Mouse (Mus musculus): Measurements from ENCODE around the gene Rnf213.
"Not testable (repeated sequence)": the region's sequence is repeated elsewhere in the genome, so short reads cannot be mapped to it uniquely, and the experiment has no call there.

Gene Rnf213

DNA sequence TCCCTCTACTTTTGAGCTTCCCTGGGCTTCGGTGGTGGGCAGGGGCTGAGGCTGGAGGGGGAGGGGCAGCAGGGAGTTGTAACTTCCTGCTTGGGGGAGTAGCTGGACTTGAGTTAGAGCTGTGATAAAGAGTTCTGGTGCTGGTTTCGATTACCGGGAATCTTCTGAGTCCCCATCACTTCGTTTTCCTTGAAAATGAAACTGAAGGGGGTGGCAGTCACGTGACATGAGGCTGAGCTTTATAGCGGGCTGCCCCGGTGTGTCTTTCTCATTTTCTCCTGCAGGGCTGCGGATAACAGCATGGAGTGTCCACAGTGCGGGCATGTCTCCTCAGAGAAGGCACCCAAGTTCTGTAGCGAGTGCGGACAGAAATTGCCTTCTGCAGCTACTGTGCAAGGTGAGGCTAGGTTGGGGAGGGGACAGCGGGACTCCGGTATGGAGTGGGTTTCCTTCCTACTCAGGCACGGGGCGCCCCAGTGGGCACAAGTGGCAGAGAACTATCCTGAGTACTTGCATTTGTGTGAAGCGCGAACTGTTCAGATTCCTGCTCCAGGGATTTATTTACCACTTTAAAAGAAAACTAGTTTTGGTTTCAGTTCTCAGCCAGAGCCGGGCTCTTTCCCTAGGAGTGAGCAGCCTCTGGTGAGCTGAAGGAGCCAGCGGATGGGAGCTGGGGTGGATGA lies at the start of gene Rnf213:
TSS of gene Rnf213 (plus strand) at position 301 of the 683 bp plus-strand sequence.
- DNase-seq = peak; percentile 24

DNA sequence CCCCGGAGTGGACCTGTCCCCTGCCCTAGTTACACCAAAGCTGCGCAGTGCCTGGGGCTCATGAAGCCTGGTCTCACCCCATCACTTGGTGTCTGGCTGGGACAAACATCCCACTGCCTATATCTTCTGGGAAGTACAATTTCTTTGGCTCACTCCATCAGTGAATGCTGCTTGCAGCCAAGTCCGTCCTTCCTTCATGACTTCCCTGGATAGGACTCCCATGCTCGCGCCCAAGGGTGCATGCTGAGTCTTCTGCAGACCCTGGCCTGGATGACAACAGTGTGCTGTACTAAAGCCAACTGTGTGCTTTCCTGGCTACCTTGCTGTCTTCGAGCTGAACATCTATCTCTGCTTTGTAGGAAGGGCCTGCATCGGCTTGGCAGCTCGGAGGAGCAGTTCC lies 48.7 kb upstream of the Rnf213 start:
- no peak for DNase-seq

DNA sequence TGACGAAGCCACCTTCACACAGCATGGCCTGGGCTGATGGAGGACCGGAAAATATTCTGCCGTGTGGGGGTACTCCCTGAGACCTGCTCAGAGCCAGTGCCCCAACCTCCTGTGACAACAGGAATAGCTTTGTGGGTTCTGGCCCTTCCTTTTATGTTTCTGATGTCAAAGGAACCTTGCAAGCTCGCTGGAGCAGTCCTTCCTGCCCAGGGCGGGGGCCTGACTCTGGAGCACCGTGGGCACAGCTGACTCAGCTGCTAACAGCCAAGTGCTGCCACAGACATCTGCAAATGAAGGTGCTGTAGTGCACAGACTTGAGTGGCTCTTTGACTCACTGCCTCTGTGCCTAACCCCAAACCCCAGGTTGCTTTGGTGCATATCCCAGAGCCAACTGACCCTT lies 48.0 kb upstream of the Rnf213 start:
- DNase-seq = no peak

DNA sequence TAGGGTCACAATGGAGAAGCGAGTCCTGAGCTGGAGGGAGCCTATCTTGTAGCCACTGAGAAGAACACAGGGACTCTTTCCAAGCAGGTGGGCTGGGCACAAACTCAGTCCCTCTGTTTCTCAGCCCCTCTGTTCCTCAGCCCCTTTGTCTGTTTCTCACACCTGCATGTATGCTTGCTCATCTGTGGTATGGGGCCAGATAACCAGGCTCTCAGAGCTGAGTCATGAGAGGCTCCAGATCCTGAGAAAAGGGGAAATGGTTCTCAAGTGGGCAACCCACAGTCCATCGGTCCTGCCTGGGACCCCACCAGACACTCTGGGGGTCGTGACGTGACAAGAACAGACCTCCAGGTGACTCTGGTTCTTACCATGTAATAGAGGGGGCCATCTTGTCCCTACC lies 45.8 kb upstream of the Rnf213 start:
- no peak for DNase-seq

DNA sequence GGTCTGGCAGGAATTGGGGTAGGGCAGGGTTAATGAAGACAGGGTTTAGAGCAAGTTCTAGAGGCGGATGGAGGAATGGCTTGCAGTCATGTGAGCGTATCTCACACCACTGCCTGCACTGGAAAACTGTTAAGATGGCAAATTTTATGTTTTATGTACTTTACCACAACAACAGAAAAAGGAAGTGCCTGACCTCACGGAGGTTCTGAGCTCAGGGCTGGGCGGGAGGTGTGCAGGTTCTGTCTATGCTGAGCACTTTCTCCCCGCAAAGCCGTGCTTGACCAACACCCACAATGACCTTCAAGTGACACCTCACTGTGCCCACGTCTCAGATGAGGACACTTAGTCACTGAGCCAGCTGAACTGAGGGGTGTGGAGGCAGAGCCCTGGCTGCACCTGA lies 40.8 kb upstream of the Rnf213 start:
- no peak for DNase-seq

DNA sequence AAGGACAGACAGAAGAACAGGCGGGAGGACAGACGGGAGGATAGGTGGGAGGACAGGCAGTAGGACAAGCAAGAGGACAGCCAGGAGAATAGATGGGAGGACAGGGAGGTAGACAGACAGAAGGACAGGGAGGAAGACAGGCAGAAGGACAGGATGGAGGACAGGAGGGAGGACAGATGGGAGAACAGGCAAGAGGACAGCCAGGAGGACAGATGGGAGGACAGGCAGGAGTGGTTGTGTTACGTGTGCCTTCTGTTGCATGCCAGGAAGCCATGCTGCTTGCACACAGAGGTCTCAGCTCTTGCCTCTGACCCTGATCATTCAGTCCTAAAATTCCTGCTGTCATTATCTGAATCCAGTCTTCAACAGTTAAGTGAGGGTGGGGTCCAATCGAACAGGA lies 39.0 kb upstream of the Rnf213 start:
- DNase-seq = no peak

DNA sequence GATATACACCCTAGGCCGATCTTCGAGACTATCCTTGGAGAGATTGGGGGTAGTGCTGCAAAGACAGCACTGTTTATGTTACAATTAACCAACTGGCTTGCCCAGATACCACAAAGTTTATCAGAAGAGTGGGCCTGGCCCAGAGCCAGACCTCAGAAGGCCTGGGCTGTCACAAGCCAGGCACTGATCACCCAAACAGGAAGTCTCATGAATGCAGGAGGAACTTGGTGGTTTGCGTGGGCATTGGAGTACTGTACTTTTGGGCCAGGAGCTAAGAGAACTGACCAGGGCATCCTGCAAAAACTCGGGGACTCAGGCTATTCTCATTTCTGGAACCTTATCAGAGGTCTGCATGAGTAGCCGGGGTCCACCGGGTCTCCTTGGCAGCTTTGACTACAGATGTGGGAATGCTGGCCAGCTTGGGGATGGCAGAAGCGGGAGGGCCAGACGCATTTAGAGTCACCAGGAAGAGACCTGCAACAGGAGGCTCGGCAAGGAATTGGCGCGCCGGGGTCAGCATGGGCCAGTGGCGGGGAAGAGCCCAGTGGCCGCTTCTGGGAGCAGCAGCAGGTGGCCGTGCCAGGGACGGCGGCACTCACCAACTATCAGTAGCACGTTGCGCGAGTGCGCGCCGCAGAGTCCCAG lies 38.0 kb upstream of the Rnf213 start:
- DNase-seq = peak; percentile 36

DNA sequence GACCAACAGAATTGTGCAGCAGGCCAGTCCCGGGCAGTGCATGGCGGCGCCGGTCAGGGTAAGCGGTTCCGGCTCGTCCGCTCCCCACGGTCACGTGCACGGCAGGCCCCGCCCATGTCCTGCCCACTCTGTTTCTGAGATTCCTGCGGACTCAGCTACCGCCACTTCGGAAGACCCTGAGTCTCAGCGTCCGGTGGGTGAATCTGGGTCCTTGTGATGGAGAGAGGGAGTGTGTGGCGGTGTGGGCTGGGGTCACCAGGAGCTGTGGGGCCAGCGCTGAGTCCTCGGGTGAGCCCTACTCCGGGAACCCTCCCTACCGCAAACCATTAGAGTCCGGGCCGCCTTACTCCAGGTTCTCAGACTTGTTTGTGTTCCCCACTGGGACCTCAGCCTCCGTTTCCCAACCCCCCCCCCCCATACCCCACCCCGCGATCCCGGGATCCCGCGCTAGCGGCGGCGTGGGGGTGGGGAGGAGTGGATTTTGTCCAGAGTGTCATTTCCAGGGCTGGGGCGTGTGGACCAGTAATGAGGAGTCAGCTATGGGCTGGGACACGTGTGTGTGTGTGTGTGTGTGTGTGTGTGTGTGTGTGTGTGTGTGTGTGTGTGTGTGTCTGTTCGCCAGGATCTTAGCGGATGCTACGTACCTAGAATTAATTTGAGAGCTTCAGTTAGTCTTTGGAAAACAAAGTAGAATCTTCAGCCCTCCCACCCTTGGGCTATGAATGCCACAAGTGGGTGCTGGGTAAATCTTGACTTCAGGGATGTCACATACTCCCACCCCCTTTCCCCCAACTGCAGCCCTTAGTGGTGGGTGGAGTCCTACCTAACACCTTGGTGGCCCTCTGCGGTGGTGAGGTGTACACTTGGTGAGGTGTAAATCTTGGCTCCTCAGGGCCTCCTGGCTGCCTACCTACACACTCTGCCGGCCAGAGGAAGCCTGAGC lies 37.2 kb upstream of the Rnf213 start, which contains the start of the genes Sgsh and Slc26a11:
TSS of gene Sgsh (minus strand) at position 94 of the 943 bp plus-strand sequence.
TSS of gene Slc26a11 (plus strand) at position 115 of the 943 bp plus-strand sequence.
- peak; percentile 77 for DNase-seq

DNA sequence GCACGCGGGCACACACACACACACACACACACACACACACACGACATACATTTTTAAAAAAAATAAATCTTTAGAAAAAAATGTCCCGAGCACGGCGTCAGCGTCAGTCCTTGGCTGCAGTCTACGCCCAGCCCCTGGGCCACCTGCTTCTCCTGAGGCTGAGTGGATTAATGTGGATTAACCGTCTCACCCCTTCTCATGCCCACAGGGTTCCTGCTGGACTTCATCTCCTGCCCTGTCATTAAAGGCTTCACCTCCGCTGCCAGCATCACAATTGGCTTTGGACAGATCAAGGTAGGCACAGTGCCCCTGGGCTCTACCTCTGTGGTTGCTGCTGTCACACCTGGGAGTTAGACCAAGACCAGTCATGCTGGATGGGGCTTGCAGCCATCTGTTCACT lies 33.8 kb upstream of the Rnf213 start:
- no peak for DNase-seq

DNA sequence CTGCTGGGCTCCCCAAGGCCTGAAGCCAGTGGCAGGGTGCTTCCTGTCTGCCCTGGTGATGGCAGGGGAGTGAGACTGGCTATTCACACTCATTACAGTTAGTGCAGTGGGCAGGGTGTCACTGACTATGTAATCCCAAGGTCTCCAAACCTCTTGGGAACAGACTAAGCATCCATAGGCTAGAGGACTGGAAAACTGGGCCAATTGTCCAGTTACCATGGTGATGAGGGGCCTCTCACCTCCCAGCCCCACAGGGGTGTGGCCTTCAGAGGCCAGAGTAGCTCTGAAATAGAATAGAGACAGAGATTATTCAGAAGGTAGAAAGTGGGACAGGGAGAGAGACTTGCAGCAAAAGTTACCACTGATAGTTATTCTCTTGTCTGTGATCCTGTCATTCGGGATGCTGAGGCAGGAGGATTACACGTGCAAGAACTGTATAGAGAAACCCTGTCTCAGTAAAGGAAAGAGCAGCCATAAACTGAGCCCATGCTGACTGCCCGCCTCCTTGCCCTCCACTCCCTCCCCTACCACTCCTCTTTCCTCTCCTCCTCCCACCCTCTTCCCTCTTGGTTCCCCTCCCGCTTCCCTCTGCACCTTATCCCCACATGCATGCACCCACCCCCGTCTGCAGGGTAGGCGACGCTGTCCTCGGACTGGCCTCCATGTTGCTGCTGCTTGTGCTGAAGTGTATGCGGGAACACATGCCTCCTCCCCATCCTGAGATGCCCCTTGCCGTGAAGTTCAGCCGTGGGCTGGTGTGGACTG lies 29.9 kb upstream of the Rnf213 start:
- DNase-seq = no peak

DNA sequence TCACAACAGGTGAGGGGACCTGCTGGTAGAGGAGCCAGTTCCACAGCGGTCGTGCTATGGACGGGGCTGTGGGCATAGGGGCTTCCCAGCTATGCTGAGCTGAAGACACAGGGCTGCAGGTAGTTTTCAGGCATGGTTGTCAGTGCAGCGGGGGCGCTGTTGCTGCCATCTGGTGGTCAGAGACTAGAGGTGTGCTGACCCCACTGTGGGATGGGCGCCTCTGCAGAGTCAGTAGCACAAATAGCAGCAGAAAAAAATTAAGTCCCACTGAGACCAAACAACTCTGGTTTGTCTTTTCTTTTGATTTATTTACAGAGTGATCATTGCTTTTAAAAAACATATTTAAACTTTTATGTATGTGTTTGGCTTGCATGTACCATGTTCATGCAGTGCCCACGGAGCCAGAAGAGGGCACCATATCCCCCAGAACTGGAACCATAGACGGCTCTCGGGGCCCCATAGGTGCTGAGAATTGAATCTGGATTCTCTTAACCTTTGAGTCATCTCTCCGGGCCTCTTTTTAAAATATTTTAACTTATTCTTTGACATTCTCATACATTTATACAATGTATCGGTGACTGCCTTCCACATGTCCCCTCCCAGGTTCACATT lies 29.3 kb upstream of the Rnf213 start:
- peak; percentile 69 for DNase-seq

DNA sequence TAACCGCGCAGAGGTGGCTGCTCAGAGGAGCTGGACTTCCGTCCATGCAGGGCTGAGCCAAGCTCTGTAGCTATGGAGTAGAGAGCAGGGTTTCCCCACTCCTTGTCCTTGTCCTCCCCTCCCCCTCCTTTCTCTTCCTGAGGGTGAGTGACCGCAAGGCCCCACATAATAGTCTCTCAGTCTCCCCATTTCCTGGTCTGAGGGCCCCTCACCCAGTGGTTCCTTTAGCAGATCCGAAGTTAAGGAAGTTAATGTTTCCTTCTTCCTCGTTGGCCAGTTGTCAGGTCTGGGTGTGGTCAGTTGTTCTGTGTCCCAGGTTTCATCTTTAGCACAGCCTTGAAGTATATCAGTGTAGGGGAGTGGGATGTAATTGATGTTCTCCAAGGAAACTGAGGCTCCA lies 17.5 kb upstream of the Rnf213 start:
- DNase-seq = no peak

DNA sequence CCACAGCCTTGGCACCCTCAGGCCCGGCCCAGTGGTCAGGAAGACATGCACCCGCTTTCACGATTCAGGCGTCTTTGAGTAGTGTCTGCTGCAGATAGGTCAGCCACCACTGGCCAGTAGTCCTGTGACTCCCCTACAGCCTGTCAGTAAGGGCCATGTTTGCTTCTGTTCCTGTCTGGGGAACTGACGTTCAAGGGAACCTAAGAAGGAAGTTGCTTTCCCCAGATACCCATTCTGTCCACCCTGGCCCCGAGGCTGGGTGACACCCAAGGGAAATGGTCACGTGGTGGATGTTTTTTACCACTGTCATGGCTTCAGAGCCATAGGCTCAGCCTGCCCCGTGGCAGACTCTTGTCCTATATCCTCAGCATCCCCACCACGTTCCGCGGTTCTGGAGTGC lies 15.6 kb upstream of the Rnf213 start:
- DNase-seq = no peak

DNA sequence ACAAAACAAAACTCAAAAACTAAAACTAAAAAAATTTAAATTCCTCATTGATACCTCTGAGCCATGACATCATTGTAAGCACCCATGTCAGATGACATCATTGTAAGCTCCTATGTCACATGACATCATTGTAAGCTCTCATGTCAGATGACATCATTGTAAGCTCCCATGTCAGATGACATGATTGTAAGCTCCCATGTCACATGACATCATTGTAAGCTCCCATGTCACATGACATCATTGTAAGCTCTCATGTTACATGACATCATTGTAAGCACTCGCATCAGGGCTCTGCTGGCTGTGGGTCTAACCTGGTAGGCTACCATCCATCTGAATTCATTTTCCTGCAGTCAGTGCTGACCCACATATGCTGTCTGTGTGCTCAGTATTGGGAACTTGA lies 14.3 kb upstream of the Rnf213 start:
- DNase-seq = no peak

DNA sequence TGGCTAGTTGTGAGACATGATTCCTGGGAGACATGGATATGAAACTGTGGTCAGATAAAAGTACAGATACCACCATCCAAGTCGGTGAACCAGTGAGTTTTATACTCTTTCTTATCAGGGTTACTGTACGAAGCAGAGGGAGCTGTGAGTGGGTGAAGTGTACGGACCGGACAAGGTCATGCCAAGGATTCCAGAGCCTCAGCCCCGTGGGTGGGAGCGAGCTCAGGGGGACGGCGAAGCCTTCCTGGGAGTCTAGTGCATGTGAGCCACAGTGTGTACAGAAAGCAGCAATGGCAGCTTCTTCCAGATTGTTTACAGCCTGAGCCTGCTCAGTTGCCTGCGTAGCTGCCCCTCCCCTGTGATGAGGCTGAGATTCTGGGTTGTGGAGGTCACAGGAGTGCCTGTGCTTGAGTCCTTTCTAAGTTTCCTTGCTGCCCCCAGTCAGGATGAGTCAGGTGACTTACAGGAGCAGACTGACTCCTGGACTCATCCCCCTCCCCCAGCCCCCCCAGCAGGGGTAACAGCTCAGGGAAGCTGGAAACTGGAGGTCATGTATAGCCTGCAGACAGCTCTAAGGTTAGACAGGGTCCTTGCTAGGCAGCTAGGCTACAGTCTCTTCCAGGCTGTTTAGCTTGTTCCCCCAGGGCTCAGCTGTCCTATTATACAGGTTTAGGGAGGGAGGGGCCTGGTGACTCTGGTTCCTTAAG lies 11.1 kb upstream of the Rnf213 start:
- DNase-seq = no peak

DNA sequence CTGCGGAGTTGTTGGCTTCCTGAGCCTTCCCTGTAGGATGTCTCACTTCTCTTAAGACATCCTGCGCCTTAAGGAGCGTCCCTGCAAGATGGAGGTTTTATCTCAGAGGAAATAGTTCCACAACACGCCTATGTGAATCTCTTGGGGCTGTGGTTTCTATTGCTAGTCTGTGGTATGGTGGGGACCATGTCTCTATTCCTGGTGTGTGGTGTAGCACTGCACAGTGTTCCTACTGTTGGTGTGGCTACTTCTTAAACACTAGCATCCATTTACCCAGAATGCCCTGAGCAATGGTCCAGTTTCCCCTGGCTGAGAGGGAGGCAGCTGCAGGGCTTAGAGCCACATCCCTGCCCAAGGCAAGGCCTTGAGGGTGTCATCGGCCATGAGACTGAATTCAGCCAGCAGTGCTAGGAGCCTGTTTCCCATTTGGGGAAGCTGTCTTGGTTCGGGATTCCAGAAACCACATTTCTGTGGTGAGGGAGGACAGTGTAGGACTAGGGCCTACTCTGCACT lies 10.5 kb upstream of the Rnf213 start:
- DNase-seq = no peak

DNA sequence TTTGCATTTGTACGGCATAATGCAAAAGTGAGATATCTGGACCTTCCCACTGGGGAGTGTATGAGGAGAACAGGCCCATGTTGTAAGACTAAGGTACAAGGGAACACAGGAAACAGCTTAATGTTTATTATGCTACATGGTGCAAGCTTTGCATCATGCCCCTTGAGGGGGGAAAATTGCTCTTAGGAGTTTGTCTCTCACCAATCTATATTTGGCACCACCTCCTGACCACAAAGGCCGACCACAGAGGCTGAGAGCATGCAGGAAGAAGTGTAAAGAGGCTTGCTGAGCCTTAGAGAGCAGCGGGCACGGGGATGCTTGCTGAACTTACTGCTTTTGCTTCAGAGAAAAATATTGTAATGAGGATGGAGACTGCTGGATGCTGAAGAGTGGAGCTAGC lies 8.0 kb upstream of the Rnf213 start:
- no peak for DNase-seq

DNA sequence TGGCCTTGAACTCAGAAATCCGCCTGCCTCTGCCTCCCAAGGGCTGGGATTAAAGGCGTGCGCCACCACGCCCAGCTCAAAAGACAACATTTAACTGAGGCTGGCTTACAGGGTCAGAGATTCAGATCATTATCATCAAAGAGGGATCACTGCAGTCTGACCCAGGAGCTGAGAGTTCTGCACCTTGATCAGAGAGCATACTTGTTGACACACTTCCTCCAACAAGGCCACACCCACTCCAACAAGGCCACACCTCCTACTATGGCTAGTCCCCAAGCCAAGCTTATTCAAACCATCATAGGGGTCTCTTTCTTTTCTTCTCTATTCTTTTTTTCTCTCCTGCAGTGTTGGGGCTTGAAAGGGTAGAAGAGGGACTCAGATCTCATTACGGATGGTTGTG lies 6.6 kb upstream of the Rnf213 start:
- no peak for DNase-seq

DNA sequence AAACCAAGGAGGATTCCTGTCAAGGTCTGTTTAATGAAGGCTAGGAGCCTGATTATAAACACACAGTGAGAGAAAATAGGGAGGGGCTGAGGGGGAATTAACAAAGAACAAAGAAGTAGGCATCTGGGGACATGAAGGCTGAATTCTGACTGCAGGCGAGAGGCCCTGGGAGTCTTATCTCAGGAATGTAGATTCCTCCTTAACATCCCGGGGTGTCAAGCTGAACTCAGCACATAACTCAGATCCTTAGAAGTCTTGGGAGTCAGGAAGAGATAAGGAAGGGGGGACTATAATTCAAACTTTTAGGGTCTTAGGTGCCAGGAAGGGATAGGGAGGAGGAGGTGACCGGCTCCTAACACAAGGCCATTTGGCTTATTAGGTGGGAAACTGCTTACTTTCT lies 5.6 kb upstream of the Rnf213 start:
- not testable (repeated sequence) for DNase-seq

DNA sequence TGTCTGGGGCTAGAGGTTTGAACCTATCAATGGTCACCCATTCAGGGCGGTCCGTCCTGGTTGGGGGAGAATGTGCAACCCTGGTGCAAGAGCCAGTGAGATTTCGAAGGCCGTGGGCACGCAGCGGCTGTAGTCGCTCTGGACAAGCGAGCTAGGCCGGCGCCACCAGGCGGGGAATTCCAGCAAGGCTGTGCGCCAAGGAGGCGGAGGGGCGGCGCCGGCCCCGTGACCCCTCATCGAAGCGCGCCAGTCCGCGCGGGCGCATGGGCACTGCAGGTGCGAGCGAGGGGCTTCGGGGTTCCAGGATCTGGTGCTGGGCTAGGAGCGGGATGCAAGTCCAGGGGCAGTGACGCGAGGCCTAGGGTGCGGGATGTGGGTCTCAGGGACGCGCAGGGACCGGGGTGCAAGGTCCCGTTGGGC lies 3.0 kb upstream of the Rnf213 start:
- DNase-seq = peak; percentile 61
